Mouse (Mus musculus): Measurements from ENCODE around the gene Ntf5. TPM values are rescaled to one million over a fixed set of nuclear protein-coding genes. Genes with fewer than 3 reads are reported as not detected.

The Ntf5 gene
- 3.0 and 3.1 TPM in 2 replicates for polyA plus RNA-seq (2014; fragmentation: Nextera tagmentation; extraction: Ambion mirVana)

DNA sequence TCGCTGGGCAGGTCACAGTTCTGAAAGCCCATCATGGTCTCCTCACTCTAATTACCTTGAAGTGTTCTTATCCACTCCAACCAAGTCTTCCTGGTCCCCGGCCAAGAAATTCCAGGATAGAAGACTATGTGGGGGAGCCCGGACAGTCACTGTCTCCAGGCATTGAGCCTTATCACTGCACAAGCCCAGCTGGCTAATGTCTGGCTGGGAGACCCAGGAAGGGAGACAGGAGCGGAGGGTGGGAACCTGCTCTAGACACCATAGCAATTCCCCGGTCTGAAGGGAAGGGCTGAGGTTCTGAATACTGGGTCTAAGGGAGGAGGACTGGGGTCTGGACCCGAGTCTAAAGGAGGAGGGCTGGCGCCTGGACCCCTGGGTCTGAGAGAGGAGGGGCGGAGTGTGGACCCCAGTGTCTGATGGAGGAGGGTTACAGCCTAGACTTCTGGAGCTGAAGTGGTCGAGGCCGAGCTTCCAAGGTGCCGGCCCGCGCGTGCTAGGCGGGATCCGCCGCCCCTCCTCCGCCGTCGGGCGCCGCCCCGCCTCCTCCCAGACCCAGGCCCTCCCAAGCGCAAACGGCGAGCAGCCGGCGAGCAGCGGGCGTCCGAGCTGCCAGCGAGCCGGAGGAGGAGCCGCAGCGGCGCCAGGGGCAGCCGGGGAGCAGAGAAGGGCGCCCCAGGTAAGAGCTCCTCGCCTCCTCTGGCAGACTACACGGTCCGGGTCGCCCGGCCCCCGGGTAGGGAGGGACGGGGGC is at the start of gene Ntf5:
Gene Ntf5 (plus strand): TSS at position 583 of the 751 bp plus-strand sequence.
- ATAC-seq (ENCODE audit: low read depth), result peak; percentile 50
- Histone ChIP-seq H3K36me3 (ENCODE audit: control insufficient read depth, insufficient read depth, low read length) (no peaks in the 10 kb centered on the region), H3K9ac (ENCODE audit: low read depth, low read length) (peak within 1 kb of the TSS; percentile 69), H3K27ac (replicated peaks; ENCODE audit: low read depth, low read length) (peak within 1 kb of the TSS; percentile 77), H3K4me2 (ENCODE audit: low read depth, low read length) (peak within 1 kb of the TSS; percentile 91), H3K27me3 (replicated peaks; ENCODE audit: control insufficient read depth, insufficient read depth, low read length) (peaks cover 88% of the 10 kb centered on the region), H3K4me1 (ENCODE audit: control insufficient read depth, insufficient read depth, low read length) (peaks cover 11% of the 10 kb centered on the region; the same call in 1 of the 2 replicates), H3K9me3 (ENCODE audit: control insufficient read depth, low read length) (no peaks in the 10 kb centered on the region), H3K4me3 (ENCODE audit: low read depth, low read length) (peak within 1 kb of the TSS; percentile 67)
- peak; percentile 48 for DNase-seq (ENCODE audit: low spot score)
- 3% methylated on average over 18 of the region's 45 CpGs for WGBS

DNA sequence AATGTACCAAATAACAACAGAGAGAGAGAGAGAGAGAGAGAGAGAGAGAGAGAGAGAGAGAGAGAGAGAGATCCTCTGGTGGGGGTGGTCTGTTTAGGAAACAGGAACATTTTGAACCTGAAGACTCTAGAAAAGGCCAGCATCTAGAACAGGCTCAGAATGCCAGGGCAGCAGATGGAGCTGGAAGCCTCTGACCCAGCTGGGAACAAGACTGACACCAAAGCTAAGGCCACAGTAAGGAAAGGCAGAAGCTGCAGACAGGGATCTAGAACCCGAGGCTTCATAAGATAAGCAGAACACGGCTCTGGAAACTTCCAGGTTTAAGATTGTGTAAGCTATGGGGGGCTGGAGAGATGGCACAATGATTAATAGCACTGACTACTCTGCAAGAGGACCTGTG is 49.5 kb upstream of the Ntf5 start:
- H3K9me3 ChIP-seq (ENCODE audit: control insufficient read depth, low read length), result no peaks in the 10 kb centered on the region
- H3K27ac ChIP-seq (replicated peaks; ENCODE audit: low read depth, low read length), result no peak overlapping the region
- H3K27me3 ChIP-seq (replicated peaks; ENCODE audit: control insufficient read depth, insufficient read depth, low read length), result peaks cover 51% of the 10 kb centered on the region
- no peak overlapping the region for H3K4me2 ChIP-seq (ENCODE audit: low read depth, low read length)
- DNase-seq (ENCODE audit: low spot score) (no peak), ATAC-seq (ENCODE audit: low read depth) (no peak)
- peaks cover 14% of the 10 kb centered on the region; the same call in 1 of the 2 replicates for H3K4me1 ChIP-seq (ENCODE audit: control insufficient read depth, insufficient read depth, low read length)
- no peak overlapping the region for H3K4me3 ChIP-seq (ENCODE audit: low read depth, low read length)
- no peak overlapping the region for H3K9ac ChIP-seq (ENCODE audit: low read depth, low read length)
- 87% methylated on average over 2 of the region's 2 CpGs for WGBS
- no peaks in the 10 kb centered on the region for H3K36me3 ChIP-seq (ENCODE audit: control insufficient read depth, insufficient read depth, low read length)

DNA sequence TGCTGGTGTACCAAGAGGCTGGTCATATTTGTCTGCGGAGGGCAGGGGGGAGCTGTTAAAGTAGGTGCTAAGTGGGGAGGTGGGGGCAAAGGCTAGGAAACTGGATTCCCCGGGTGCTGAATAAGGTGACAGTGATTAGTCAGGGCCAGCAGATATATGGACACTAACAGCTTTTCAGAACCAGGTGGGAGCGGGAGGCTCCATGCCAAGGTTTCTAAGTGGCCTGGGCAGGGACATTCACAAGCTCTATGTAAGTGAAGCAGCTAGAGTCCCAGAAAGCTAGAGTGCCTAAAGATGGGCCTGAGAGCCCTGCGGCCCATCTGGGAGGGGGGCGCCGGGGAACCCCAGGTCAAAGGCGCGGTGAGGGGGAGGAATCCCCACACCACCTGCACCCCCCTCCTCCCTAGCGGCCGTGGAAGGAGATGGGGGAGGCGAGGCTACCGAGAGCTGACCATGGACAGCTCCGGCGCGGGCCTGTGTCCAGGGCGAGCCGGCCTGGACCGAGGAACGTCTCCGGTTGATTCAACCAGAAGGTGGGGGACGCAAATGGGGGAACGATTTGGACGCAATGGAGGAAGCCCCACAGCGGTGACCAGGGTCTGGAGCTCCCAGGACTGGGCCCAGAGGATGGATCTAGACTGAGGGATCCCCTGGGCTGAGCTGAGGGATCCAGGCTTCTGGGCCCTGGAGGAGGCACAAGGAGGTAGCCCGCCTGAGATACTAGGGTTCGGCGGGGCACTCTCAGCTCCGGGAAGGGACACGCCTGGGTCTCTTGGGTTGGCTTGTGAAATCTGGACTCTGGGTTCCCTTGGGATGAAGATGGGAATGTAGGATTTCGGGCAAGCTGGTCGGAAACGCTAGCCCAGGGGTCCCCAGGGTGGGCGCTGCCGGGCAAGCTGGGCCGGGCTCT is 47.5 kb upstream of the Ntf5 start:
- no peak for ATAC-seq (ENCODE audit: low read depth)
- H3K27ac ChIP-seq (replicated peaks; ENCODE audit: low read depth, low read length), result no peak overlapping the region
- H3K4me1 ChIP-seq (ENCODE audit: control insufficient read depth, insufficient read depth, low read length), result peaks cover 17% of the 10 kb centered on the region; the same call in 1 of the 2 replicates
- peak; percentile 32 for DNase-seq (ENCODE audit: low spot score)
- no peaks in the 10 kb centered on the region for H3K9me3 ChIP-seq (ENCODE audit: control insufficient read depth, low read length)
- H3K9ac ChIP-seq (ENCODE audit: low read depth, low read length), result peak overlapping the region; percentile 68
- peak overlapping the region; percentile 97 for H3K4me2 ChIP-seq (ENCODE audit: low read depth, low read length)
- 5% methylated on average over 27 of the region's 35 CpGs for WGBS
- peaks cover 52% of the 10 kb centered on the region for H3K27me3 ChIP-seq (replicated peaks; ENCODE audit: control insufficient read depth, insufficient read depth, low read length)
- no peaks in the 10 kb centered on the region for H3K36me3 ChIP-seq (ENCODE audit: control insufficient read depth, insufficient read depth, low read length)
- H3K4me3 ChIP-seq (ENCODE audit: low read depth, low read length), result peak overlapping the region; percentile 68

DNA sequence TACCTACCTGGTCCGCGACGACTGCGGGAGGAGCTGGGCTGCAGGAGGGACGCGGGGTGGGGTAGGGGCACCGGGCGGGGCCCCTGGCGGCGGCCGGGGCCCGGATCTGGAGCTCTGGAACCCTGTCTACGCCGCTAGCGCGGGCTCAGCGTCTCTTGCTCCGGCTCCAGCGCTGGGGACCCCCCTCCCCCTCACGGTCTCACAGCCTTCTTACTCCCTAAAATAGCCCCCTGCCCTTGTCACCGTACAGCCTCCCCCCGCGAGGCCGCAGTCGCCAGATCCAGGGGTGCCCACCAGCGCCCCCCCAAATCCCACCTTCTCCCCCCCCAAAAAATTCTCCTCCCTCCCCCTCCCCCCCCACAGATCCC is 46.9 kb upstream of the Ntf5 start, which contains the start of gene Ppfia3:
Gene Ppfia3 (minus strand): TSS at position 368 of the 368 bp plus-strand sequence.
- peaks cover 13% of the 10 kb centered on the region; the same call in 1 of the 2 replicates for H3K4me1 ChIP-seq (ENCODE audit: control insufficient read depth, insufficient read depth, low read length)
- H3K9ac ChIP-seq (ENCODE audit: low read depth, low read length), result peak within 1 kb of the TSS; percentile 68
- peak within 1 kb of the TSS; percentile 97 for H3K4me2 ChIP-seq (ENCODE audit: low read depth, low read length)
- no peak for DNase-seq (ENCODE audit: low spot score)
- no CpG with 5 or more reads among the region's 26 CpGs for WGBS
- peaks cover 51% of the 10 kb centered on the region for H3K27me3 ChIP-seq (replicated peaks; ENCODE audit: control insufficient read depth, insufficient read depth, low read length)
- no peaks in the 10 kb centered on the region for H3K9me3 ChIP-seq (ENCODE audit: control insufficient read depth, low read length)
- H3K4me3 ChIP-seq (ENCODE audit: low read depth, low read length), result peak within 1 kb of the TSS; percentile 68
- peak; percentile 13 for ATAC-seq (ENCODE audit: low read depth)
- H3K27ac ChIP-seq (replicated peaks; ENCODE audit: low read depth, low read length), result 0 out of 2 replicates have a peak within 1 kb of the TSS, but pooled peaks have one; percentile 39
- no peaks in the 10 kb centered on the region for H3K36me3 ChIP-seq (ENCODE audit: control insufficient read depth, insufficient read depth, low read length)

DNA sequence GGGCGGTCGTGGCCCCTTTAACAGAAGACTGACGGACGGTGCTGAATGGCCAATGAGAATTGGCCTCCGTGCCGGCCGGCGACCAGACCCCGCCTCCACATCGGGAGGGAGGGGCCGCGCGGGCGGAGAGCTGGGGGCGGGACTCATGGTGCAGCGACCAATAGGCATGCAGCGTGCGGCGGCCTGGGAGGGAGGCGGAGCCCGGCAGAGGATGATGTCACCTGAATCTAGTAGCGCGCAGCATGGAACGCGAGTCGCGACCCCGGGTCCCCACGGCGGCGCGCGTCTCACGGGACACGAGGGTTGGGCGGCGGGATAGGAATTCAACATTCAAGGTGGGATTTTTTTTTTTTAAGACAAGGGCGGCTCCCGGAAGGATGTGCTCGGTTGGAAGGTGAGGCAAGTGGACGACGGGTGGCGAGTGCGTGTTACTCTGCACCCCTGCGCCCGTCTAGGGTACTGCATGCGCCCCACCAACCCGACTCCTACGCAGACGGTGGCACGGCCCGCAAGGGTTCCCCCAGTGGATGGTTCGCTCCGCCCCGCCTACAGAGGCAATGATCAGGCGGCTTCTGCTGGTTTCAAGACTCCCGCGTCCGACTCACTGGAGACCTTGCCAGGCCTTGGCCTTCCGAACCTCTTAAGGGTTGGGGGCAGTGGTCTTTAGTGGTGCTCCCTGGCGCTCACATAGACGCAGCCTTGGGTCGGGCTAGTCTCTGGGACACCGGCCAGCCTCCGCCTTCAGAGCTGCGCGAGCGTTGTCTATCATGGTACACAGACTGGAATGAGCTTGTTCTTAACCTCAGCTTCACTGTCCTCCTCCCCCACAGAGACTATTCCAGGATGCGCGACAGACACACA is 46.2 kb upstream of the Ntf5 start:
- H3K27ac ChIP-seq (replicated peaks; ENCODE audit: low read depth, low read length), result 0 out of 2 replicates have a peak overlapping the region, but pooled peaks have one; percentile 39

DNA sequence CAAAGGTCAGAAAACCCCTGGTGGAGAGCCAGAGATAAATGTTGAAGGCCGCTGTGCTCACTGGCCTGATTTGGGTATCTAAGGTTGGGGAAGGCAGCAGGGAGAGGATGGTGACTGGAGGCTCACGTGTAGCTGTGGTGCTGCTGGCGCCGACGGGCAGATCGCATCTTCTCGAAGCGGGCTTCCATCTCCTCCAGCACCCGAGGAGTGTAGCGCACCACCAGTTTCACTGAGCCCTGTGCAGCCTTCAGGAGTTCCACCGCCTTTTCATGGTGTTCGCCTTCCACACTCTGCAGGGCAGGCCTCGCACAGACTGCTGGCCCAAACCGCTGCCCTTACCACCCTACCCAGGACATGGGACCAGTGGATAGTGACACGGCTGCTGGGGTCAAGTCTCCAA is 45.3 kb upstream of the Ntf5 start:
- Histone ChIP-seq H3K27me3 (replicated peaks; ENCODE audit: control insufficient read depth, insufficient read depth, low read length) (peaks cover 35% of the 10 kb centered on the region), H3K4me2 (ENCODE audit: low read depth, low read length) (peak overlapping the region; percentile 97), H3K4me1 (ENCODE audit: control insufficient read depth, insufficient read depth, low read length) (peaks cover 9% of the 10 kb centered on the region; the same call in 1 of the 2 replicates), H3K36me3 (ENCODE audit: control insufficient read depth, insufficient read depth, low read length) (peaks cover 10% of the 10 kb centered on the region), H3K4me3 (ENCODE audit: low read depth, low read length) (peak overlapping the region; percentile 68; the same call in 1 of the 2 replicates), H3K9me3 (ENCODE audit: control insufficient read depth, low read length) (no peaks in the 10 kb centered on the region), H3K9ac (ENCODE audit: low read depth, low read length) (peak overlapping the region; percentile 64; the same call in 1 of the 2 replicates), H3K27ac (replicated peaks; ENCODE audit: low read depth, low read length) (no peak overlapping the region)
- ATAC-seq (ENCODE audit: low read depth) (no peak), DNase-seq (ENCODE audit: low spot score) (no peak)
- WGBS, result 71% methylated on average over 7 of the region's 15 CpGs

More for the DNA sequence above, 46.2 kb upstream of the Ntf5 start:
- peak overlapping the region; percentile 97 for H3K4me2 ChIP-seq (ENCODE audit: low read depth, low read length)
- H3K4me1 ChIP-seq (ENCODE audit: control insufficient read depth, insufficient read depth, low read length), result peaks cover 9% of the 10 kb centered on the region; the same call in 1 of the 2 replicates
- ATAC-seq (ENCODE audit: low read depth), result peak; percentile 85
- WGBS, result 1% methylated on average over 57 of the region's 70 CpGs
- H3K4me3 ChIP-seq (ENCODE audit: low read depth, low read length), result peak overlapping the region; percentile 68
- 0 out of 2 replicates have a peak, but pooled peaks cover under 1% of the 10 kb centered on the region for H3K36me3 ChIP-seq (ENCODE audit: control insufficient read depth, insufficient read depth, low read length)
- H3K9me3 ChIP-seq (ENCODE audit: control insufficient read depth, low read length), result no peaks in the 10 kb centered on the region
- peak overlapping the region; percentile 68 for H3K9ac ChIP-seq (ENCODE audit: low read depth, low read length)
- peak; percentile 96 for DNase-seq (ENCODE audit: low spot score)
- H3K27me3 ChIP-seq (replicated peaks; ENCODE audit: control insufficient read depth, insufficient read depth, low read length), result peaks cover 45% of the 10 kb centered on the region

DNA sequence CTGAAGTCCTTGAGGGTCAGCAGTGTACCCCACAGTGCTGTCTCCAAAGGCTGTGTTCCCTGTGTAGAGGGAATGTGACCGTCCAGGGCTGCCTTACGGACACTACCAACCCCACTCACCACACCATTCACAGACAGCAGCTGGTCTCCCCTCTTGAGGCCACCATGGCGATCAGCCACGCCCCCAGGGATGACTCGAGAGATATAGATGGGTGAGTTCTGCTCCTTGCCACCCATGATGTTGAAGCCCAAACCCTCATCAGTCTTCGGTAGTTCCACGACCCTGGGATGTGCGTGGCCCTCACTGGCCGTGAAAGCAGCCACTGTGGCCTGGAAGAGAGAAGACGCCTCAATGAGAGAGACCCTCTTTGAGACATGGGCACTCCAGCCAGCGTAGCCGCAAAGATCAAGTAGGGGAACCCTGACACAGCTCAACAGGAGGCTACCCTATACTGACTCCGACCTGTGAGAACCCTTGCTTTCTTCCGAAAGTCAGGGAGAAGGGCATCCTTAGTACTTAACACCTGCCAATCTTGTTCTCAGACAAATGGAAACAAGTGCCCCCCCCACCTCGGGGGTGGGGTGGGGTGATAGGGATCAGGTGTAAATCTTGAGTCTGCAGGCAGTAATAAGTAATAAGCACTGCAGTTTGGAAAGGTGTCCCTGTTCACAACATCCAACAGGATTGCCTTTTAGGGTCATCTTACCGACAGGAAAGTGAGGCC is 44.3 kb upstream of the Ntf5 start:
- H3K36me3 ChIP-seq (ENCODE audit: control insufficient read depth, insufficient read depth, low read length), result peaks cover 19% of the 10 kb centered on the region
- peaks cover 25% of the 10 kb centered on the region for H3K27me3 ChIP-seq (replicated peaks; ENCODE audit: control insufficient read depth, insufficient read depth, low read length)
- no peak overlapping the region for H3K9ac ChIP-seq (ENCODE audit: low read depth, low read length)
- no peak for ATAC-seq (ENCODE audit: low read depth)
- H3K9me3 ChIP-seq (ENCODE audit: control insufficient read depth, low read length), result no peaks in the 10 kb centered on the region
- 72% methylated on average over 16 of the region's 16 CpGs for WGBS
- H3K4me2 ChIP-seq (ENCODE audit: low read depth, low read length), result no peak overlapping the region
- no peak for DNase-seq (ENCODE audit: low spot score)
- no peak overlapping the region for H3K27ac ChIP-seq (replicated peaks; ENCODE audit: low read depth, low read length)
- H3K4me1 ChIP-seq (ENCODE audit: control insufficient read depth, insufficient read depth, low read length), result peaks cover 9% of the 10 kb centered on the region; the same call in 1 of the 2 replicates
- peak overlapping the region; percentile 54; the same call in 1 of the 2 replicates for H3K4me3 ChIP-seq (ENCODE audit: low read depth, low read length)
